Mouse (Mus musculus) kidney, embryonic 15.5 days (tissue): ENCODE data around the gene Mss51. TPM values are rescaled to one million over a fixed set of nuclear protein-coding genes. Genes with fewer than 3 reads are reported as not detected.

Source experiments
- ATAC-seq: fragments of 200-750 bp; cut with Nextera tagmentation; replicated peaks from 2 replicates; pipeline ENCODE4 v1.8.0; 2017; ENCODE audit warnings: moderate TSS enrichment; ENCODE audit not compliant: low FRiP score
- H3K27ac ChIP-seq: fragments of 300-500 bp; sonication (generic); 2 replicates; pipeline ENCODE4 v1.5.1; 2015; ENCODE audit warnings: mild to moderate bottlenecking, inconsistent platforms
- H3K27me3 ChIP-seq: fragments of 300-500 bp; sonication (generic); 2 replicates; pipeline ENCODE4 v1.6.1; 2015; ENCODE audit warnings: inconsistent platforms
- H3K36me3 ChIP-seq: fragments of 300-500 bp; sonication (generic); 2 replicates; pipeline ENCODE4 v1.6.1; 2015; ENCODE audit warnings: inconsistent platforms
- H3K4me1 ChIP-seq: fragments of 300-500 bp; sonication (generic); 2 replicates; pipeline ENCODE4 v1.6.1; 2015; ENCODE audit warnings: inconsistent platforms
- H3K4me2 ChIP-seq: fragments of 300-500 bp; sonication (generic); 2 replicates; pipeline ENCODE4 v1.6.1; 2015; ENCODE audit warnings: moderate library complexity, mild to moderate bottlenecking, inconsistent platforms
- H3K4me3 ChIP-seq: fragments of 300-500 bp; sonication (generic); replicated peaks from 2 replicates; pipeline ENCODE4 v1.5.1; 2015; ENCODE audit warnings: mild to moderate bottlenecking, inconsistent platforms
- H3K9ac ChIP-seq: fragments of 300-500 bp; sonication (generic); 2 replicates; pipeline ENCODE4 v1.6.1; 2015; ENCODE audit warnings: mild to moderate bottlenecking, inconsistent platforms
- H3K9me3 ChIP-seq: fragments of 300-500 bp; sonication (generic); replicated peaks from 2 replicates; pipeline ENCODE4 v1.6.1; 2016; ENCODE audit warnings: inconsistent platforms
- WGBS: fragments of 180-500 bp; shearing (Covaris S2); methylation state at CpG from one replicate; pipeline ENCODE4 v1.1.7; 2015; ENCODE audit warnings: mixed read lengths; 5-methylcytosine and 5-hydroxymethylcytosine counted together
- polyA plus RNA-seq: library from polyadenylated mRNA; unstranded; fragments of >200 nt; fragmentation: Nextera tagmentation; extraction: Ambion mirVana; gene quantifications from 2 replicates; pipeline ENCODE4 v1.2.1, GENCODE M21; 2015

Gene Mss51
- polyA plus RNA-seq, 1 experiment from 2014 or later, result 1.0 TPM

DNA sequence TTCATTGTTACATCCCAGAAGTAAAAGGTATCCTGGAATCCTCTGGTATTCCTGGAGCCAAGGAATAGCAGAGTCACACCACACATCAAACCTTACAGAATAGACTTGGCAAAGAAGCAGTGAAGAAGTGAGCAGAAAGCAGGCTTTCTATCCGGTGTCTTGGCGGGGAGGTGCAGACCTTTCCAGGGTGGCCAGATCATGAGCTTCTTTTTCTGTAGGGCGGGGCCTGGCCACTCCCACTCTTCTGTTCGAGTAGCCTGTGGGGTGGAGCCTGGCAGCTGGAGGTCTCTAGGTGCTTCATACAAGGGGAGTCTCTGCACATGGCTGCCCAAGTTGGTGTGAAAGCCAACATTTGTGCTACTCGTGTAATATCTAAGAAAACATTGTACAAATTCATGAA, 15.5 kb downstream of the Mss51 start:
- 25% methylated on average over 5 of the region's 5 CpGs for WGBS
- Histone ChIP-seq H3K4me2 (no peak overlapping the region), H3K9me3 (no peaks in the 10 kb centered on the region), H3K27ac (no peak overlapping the region), H3K9ac (no peak overlapping the region), H3K36me3 (peaks cover 20% of the 10 kb centered on the region), H3K4me1 (peaks cover 7% of the 10 kb centered on the region; the same call in 1 of the 2 replicates), H3K27me3 (no peaks in the 10 kb centered on the region), H3K4me3 (no peak overlapping the region)
- no peak for ATAC-seq

DNA sequence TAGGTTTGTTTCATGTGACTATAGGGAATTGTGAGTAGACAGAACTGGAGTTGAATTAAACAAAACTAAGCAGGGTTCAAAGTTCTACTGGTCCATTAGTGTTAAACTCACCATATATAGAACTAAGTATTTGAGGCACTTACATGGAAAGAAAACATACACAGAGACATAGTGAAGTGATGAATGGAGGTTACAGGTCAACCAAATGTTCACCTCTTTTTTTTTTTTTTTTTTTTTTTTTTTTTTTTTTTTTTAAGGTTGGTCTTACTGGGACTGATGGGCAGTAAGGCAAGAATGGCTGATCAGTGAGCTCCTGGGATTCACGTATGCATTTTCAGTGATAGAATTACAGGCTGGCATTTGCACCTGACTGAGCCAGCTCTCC, 16.5 kb downstream of the Mss51 start:
- peak overlapping the region; percentile 54; the same call in 1 of the 2 replicates for H3K9ac ChIP-seq
- no peak overlapping the region for H3K27ac ChIP-seq
- H3K27me3 ChIP-seq, result no peaks in the 10 kb centered on the region
- peak overlapping the region; percentile 70 for H3K4me2 ChIP-seq
- no peaks in the 10 kb centered on the region for H3K9me3 ChIP-seq
- peaks cover 7% of the 10 kb centered on the region; the same call in 1 of the 2 replicates for H3K4me1 ChIP-seq
- H3K36me3 ChIP-seq, result peaks cover 16% of the 10 kb centered on the region
- WGBS, result 44% methylated on average over 1 of the region's 1 CpGs
- H3K4me3 ChIP-seq, result peak overlapping the region; percentile 65
- ATAC-seq, result no peak; the same call in 1 of the 2 replicates

DNA sequence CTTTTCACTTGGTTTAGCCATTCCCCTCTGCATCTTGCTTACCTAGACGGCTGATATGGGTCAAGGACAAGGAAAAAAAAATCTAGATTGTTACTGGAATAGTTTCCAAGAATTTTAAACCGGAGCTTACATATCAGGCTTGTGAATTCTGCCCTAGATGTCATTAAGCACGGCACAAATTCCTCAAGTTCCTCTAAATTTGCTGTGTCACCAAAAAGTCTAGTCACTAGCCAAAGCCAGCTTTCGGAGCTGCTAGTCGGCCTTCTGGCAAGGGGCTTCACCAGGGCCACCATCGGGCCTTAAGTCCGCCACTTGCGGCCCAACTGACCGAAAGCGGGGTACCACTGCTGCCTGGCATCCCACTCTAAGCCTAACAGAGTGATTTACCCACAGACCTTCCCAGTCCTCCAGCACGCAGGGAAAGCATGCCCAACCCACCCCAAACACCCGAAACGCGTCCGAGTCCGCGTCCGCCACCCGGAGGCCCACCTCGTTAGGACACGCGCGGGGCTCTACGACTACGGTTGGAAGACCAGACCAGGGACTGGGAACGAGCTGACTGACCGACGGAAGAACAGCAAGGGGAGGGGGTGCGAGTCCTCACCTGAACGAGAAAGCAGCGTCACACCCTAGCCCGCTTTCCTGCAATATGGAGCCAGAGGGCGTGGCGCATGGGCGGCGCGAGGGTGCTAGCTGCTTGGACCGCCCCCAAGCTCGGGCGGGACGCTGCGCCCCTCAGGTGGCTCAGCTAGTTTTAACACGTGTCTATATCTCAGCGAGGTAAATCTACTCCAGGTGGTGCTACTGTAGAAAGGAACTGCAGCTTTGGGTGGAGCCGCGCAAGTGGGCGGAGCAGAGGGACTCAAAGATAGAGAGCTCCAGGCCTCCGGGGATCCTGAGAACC, 17.2 kb downstream of the Mss51 start, which contains the start of gene Anxa7:
Gene Anxa7, minus strand, starts transcription at position 843 of the 904 bp plus-strand sequence.
- H3K36me3 ChIP-seq, result peaks cover 11% of the 10 kb centered on the region
- peak within 1 kb of the TSS; percentile 54 for H3K9ac ChIP-seq
- WGBS, result 1% methylated on average over 48 of the region's 48 CpGs
- H3K4me3 ChIP-seq, result peak within 1 kb of the TSS; percentile 65
- peak within 1 kb of the TSS; percentile 70 for H3K4me2 ChIP-seq
- H3K27me3 ChIP-seq, result no peaks in the 10 kb centered on the region
- ATAC-seq, result peak; percentile 91
- no peaks in the 10 kb centered on the region for H3K9me3 ChIP-seq
- H3K27ac ChIP-seq, result peak within 1 kb of the TSS; percentile 45
- peaks cover 7% of the 10 kb centered on the region; the same call in 1 of the 2 replicates for H3K4me1 ChIP-seq

DNA sequence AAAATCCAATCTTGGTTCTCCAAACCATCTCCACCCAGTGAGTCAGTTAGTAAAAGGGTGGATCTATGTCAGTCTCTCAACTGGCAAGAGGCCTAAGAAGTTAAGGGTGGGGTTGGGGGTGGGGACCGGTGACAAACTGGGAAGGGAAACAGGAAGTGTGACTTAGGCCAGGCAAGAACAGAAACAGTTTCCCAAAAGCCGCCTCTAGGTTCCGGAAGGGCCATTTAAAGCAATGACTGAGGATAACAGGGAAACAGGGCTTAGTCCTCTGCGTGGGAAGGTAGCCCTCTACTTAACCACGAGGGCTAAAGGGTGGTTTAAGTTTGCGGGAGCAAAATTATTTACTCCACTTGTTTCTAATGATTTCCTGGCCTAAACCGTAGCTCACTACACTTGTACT, 17.9 kb downstream of the Mss51 start:
- ATAC-seq, result 0 out of 2 replicates have a peak, but pooled peaks have one; percentile 33
- H3K27ac ChIP-seq, result peak overlapping the region; percentile 45

DNA sequence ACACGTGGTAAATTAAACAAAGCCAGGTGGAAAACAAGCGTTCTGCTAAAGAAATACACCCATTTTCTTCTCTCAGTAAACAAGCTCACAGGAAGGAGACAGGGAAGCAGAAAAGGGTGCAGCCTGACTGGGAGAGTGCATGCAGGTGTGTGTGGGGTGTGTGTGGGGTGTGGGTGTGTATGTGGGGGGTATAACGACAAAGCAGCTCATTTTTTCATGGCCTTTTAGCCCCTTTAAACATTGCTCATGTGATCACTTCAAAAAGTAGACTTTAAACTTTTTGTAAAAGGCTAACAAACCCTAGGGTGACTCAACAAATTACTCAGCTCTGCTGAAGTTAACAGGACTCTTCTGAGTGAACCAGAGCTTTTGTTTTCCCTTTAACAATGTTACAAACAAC, 18.3 kb downstream of the Mss51 start:
- Histone ChIP-seq H3K4me3 (peak overlapping the region; percentile 65), H3K4me2 (peak overlapping the region; percentile 70), H3K4me1 (peaks cover 7% of the 10 kb centered on the region; the same call in 1 of the 2 replicates), H3K9ac (no peak overlapping the region), H3K36me3 (no peaks in the 10 kb centered on the region), H3K27me3 (no peaks in the 10 kb centered on the region), H3K9me3 (no peaks in the 10 kb centered on the region), H3K27ac (0 out of 2 replicates have a peak overlapping the region, but pooled peaks have one; percentile 45)
- WGBS, result 42% methylated on average over 3 of the region's 3 CpGs
- ATAC-seq, result no peak

More for the DNA sequence above, 17.9 kb downstream of the Mss51 start:
- Histone ChIP-seq H3K4me3 (peak overlapping the region; percentile 65), H3K27me3 (no peaks in the 10 kb centered on the region), H3K9ac (peak overlapping the region; percentile 54; the same call in 1 of the 2 replicates), H3K36me3 (peaks cover 4% of the 10 kb centered on the region), H3K4me2 (peak overlapping the region; percentile 70), H3K9me3 (no peaks in the 10 kb centered on the region), H3K4me1 (peaks cover 7% of the 10 kb centered on the region; the same call in 1 of the 2 replicates)
- WGBS, result 12% methylated on average over 7 of the region's 7 CpGs

DNA sequence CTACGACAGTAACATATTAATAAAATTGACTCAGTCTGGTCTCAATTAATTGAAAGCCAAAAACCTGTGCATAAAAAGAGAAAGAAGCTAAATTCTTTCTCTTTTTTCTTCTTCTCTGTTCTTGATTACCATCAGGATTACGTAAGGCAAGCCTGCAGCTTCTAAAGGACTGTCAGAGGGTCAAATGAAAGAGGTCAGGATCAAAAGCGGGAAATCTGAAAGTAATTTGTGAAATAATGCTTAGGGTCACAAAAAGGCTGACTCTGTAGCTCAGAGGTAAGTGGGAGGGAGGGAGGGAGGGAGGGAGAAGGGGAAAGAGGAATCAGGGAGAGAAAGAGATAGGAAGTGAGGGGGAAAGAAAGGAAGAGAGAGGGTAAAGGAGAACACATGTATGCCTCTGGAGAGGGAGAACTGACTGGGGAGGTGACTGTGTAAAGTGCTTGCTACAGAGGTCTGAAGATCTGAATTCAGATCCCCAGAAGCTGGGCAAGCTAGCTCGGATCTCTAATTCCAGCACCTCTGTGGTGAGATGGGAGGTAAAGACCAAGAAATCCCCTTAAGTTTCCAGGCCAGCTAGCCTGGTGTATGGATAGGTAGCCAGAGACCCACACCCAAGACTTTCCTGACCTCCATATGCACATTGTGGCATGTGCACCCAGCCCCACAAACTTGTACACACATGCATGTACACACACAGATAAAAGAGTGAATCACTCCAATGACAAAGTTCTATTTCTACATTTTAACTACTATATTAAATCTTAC, 19.3 kb downstream of the Mss51 start:
- H3K4me1 ChIP-seq, result peaks cover 7% of the 10 kb centered on the region; the same call in 1 of the 2 replicates
- no peaks in the 10 kb centered on the region for H3K9me3 ChIP-seq
- no peak overlapping the region for H3K4me2 ChIP-seq
- no peak overlapping the region for H3K27ac ChIP-seq
- WGBS, result 56% methylated on average over 4 of the region's 4 CpGs
- no peaks in the 10 kb centered on the region for H3K36me3 ChIP-seq
- H3K4me3 ChIP-seq, result no peak overlapping the region
- H3K9ac ChIP-seq, result no peak overlapping the region
- ATAC-seq, result no peak
- H3K27me3 ChIP-seq, result no peaks in the 10 kb centered on the region

DNA sequence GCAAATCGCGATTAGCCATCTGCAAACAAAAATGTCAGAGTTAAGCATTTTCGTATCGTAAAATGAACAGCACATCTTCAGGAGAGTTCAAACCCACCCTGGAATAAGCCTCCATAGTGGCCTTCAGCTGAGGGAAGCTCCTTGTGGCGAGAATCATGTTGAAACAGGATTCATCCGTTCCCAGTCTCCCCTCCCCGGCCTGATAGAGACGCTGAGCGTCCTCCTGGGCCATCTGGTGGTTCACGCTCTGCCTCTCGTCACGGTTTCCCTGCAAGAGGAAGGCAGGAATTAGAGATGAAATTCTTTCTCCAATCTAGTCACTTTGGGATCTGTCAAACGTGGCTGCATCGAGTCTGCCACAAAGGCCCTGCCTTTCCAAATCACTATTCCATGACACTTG, 36.5 kb downstream of the Mss51 start:
- no peaks in the 10 kb centered on the region for H3K27me3 ChIP-seq
- ATAC-seq, result no peak
- H3K4me3 ChIP-seq, result no peak overlapping the region
- H3K4me2 ChIP-seq, result no peak overlapping the region
- H3K27ac ChIP-seq, result no peak overlapping the region
- no peaks in the 10 kb centered on the region for H3K4me1 ChIP-seq
- no peaks in the 10 kb centered on the region for H3K9me3 ChIP-seq
- 84% methylated on average over 14 of the region's 14 CpGs for WGBS
- H3K9ac ChIP-seq, result no peak overlapping the region
- H3K36me3 ChIP-seq, result peaks cover 89% of the 10 kb centered on the region

DNA sequence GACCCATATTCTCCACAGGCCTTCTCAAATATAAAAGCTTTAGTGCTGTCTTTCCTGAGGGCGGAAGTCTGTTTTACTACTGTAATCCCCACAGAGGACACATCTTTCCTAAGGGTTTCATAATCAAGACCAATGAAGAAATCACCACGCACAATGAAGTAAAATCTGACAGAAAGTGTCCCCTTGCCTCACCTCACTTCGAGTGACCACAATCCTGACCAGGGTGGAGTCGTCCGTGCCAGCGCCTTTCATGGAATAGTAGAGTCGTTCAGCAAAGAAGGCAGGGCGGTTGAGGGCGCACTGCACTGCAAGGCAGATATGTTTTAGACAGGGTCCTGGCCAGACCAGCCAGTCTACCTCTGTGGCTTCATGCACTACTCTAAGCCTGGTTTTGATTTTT, 38.3 kb downstream of the Mss51 start:
- Histone ChIP-seq H3K27me3 (no peaks in the 10 kb centered on the region), H3K27ac (no peak overlapping the region), H3K9ac (no peak overlapping the region), H3K4me1 (no peaks in the 10 kb centered on the region), H3K4me3 (no peak overlapping the region), H3K36me3 (peaks cover 74% of the 10 kb centered on the region), H3K9me3 (no peaks in the 10 kb centered on the region), H3K4me2 (no peak overlapping the region)
- no peak for ATAC-seq
- 94% methylated on average over 9 of the region's 9 CpGs for WGBS

DNA sequence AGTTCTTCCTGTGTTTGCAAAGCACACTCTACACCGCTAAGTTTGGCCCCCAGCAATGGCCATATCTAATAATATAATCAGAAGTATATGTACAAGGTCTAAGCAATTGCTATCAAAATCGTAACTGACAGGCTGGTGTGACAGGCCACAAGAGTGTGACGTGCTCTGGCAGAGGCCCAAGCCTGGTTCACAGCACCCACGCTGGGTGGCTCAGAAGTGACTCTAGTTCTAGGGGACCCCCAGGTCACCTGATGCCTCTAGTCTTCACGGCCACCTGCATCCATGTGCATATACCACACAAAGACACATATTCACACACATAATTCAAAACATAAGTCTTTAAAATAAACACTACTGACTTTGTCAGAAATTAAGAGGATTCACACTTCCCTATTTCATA, 43.8 kb downstream of the Mss51 start:
- Histone ChIP-seq H3K9me3 (no peaks in the 10 kb centered on the region), H3K4me2 (no peak overlapping the region), H3K27ac (no peak overlapping the region), H3K9ac (no peak overlapping the region), H3K36me3 (peaks cover 20% of the 10 kb centered on the region), H3K4me3 (no peak overlapping the region), H3K4me1 (no peaks in the 10 kb centered on the region), H3K27me3 (no peaks in the 10 kb centered on the region)
- 91% methylated on average over 5 of the region's 5 CpGs for WGBS
- ATAC-seq, result 0 out of 2 replicates have a peak, but pooled peaks have one; percentile 15

DNA sequence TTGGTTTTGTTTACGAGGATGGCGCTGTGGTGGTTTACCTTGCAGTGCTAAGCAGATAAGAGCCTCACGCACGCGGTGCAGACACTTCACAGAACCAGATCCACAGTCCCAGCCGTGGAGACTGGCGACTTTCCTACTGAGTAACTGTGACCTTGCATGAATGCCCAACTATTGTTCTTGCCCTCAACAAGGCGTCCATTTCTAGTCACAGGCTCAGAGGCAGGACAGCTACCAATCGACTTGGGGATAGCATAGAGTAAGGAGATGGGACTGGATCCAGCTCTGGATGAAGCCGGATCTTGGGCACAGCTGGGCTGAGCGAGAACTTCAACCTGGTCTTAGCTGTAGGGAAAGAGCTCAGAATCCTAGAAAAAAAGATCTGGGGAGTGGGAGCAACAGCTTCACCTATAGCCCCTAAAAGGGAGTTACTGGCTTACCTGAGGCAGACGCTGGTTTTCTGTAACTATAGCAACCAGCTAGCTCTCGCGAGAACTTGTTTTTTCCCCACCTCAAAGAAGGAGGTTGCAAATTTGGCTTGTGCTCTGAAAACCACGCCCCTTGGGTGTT, 44.9 kb downstream of the Mss51 start, which contains the start of gene Cfap70:
Gene Cfap70, minus strand, starts transcription at position 462 of the 567 bp plus-strand sequence.
- ATAC-seq, result peak; percentile 74
- no peaks in the 10 kb centered on the region for H3K9me3 ChIP-seq
- H3K9ac ChIP-seq, result peak within 1 kb of the TSS; percentile 32
- no peak within 1 kb of the TSS for H3K27ac ChIP-seq
- peaks cover 17% of the 10 kb centered on the region for H3K36me3 ChIP-seq
- H3K27me3 ChIP-seq, result no peaks in the 10 kb centered on the region
- 5% methylated on average over 15 of the region's 15 CpGs for WGBS
- peak within 1 kb of the TSS; percentile 48 for H3K4me3 ChIP-seq
- H3K4me1 ChIP-seq, result no peaks in the 10 kb centered on the region
- peak within 1 kb of the TSS; percentile 76 for H3K4me2 ChIP-seq

DNA sequence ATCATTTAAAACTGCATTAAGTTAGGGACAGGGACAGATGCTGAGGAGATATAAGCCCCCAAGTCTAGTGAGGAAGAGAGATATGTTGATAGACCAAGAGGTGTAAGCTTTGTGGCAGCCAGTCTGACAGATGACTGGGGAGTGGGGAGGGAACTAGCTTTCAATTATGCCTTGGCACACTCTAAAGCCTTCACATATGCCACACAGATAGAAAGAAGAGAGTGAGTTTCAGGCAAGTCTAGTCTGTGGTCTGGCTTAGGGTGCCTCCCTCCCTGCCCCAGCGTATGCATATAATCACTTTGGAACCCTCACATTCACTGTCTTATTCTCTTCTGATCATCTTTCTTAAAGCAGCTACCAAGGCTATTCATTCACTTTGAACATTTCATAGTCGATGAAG, 45.4 kb downstream of the Mss51 start:
- WGBS, result 15% methylated on average over 2 of the region's 2 CpGs
- no peak overlapping the region for H3K27ac ChIP-seq
- ATAC-seq, result no peak

More for the DNA sequence above, 45.4 kb downstream of the Mss51 start:
- no peaks in the 10 kb centered on the region for H3K9me3 ChIP-seq
- H3K4me3 ChIP-seq, result peak overlapping the region; percentile 48
- no peaks in the 10 kb centered on the region for H3K27me3 ChIP-seq
- H3K36me3 ChIP-seq, result peaks cover 12% of the 10 kb centered on the region
- H3K4me2 ChIP-seq, result peak overlapping the region; percentile 76
- no peaks in the 10 kb centered on the region for H3K4me1 ChIP-seq
- peak overlapping the region; percentile 32 for H3K9ac ChIP-seq
